Mouse (Mus musculus) liver, postnatal 0 days (tissue): ENCODE measurements around the gene Fbxo44. TPM values are rescaled to one million over a fixed set of nuclear protein-coding genes. Genes with fewer than 3 reads are reported as not detected.

ENCODE experiments used
- ATAC-seq: fragments of 200-750 bp; cut with Nextera tagmentation; 2 replicates; pipeline ENCODE4 v1.8.0; 2017; ENCODE audit warnings: mild to moderate bottlenecking, moderate library complexity
- DNase-seq: peaks from one replicate; pipeline ENCODE4 v3.0.0-alpha.2; 2016
- H3K27ac ChIP-seq: fragments of 300-500 bp; sonication (generic); 2 replicates; pipeline ENCODE4 v1.5.1; 2014; ENCODE audit warnings: antibody characterized with exemption, moderate library complexity, mild to moderate bottlenecking, low read depth
- H3K27me3 ChIP-seq: fragments of 300-500 bp; sonication (generic); 2 replicates; pipeline ENCODE4 v1.6.1; 2014; ENCODE audit warnings: low read length, control low read depth, mixed read lengths; ENCODE audit not compliant: insufficient read depth
- H3K36me3 ChIP-seq: fragments of 300-500 bp; sonication (generic); replicated peaks from 2 replicates; pipeline ENCODE4 v1.6.1; 2014; ENCODE audit warnings: mild to moderate bottlenecking, control low read depth, low read length, moderate library complexity, mixed read lengths; ENCODE audit not compliant: insufficient read depth
- H3K4me1 ChIP-seq: fragments of 300-500 bp; sonication (generic); 2 replicates; pipeline ENCODE4 v1.6.1; 2014; ENCODE audit warnings: antibody characterized with exemption, mild to moderate bottlenecking, control low read depth; ENCODE audit not compliant: insufficient read depth
- H3K4me2 ChIP-seq: fragments of 300-500 bp; sonication (generic); 2 replicates; pipeline ENCODE4 v1.6.1; 2014; ENCODE audit warnings: low read depth, mild to moderate bottlenecking, low read length, moderate library complexity, mixed read lengths
- H3K4me3 ChIP-seq: fragments of 300-500 bp; sonication (generic); 2 replicates; pipeline ENCODE4 v1.5.1; 2014; ENCODE audit warnings: low read depth, low read length
- H3K9ac ChIP-seq: fragments of 300-500 bp; sonication (generic); replicated peaks from 2 replicates; pipeline ENCODE4 v1.6.1; 2014; ENCODE audit warnings: mild to moderate bottlenecking, moderate library complexity
- H3K9me3 ChIP-seq: fragments of 300-500 bp; sonication (generic); 2 replicates; pipeline ENCODE4 v1.6.1; 2016; ENCODE audit warnings: mild to moderate bottlenecking, control low read depth, low read length, mixed read lengths
- CTCF ChIP-seq: sonication (generic); IDR thresholded peaks from 2 replicates; pipeline ENCODE4 v1.5.1; 2016; ENCODE audit warnings: antibody characterized with exemption, low read depth
- EP300 ChIP-seq: IDR thresholded peaks from 2 replicates; pipeline ENCODE4 v1.6.1; 2016; ENCODE audit warnings: antibody characterized with exemption, low read depth, mild to moderate bottlenecking
- WGBS: fragments of 180-500 bp; shearing (Covaris S2); extraction: QIAGEN DNeasy Blood & Tissue Kit; methylation state at CpG from one replicate; pipeline ENCODE4 v1.1.7; 2014; ENCODE audit not compliant: insufficient replicate concordance; 5-methylcytosine and 5-hydroxymethylcytosine counted together
- polyA plus RNA-seq: library from polyadenylated mRNA; unstranded; fragments of >200 nt; fragmentation: Nextera tagmentation; extraction: Ambion mirVana; gene quantifications from 2 replicates; pipeline ENCODE4 v1.2.1, GENCODE M21; 2015

The Fbxo44 gene
- polyA plus RNA-seq, 1 experiment from 2014 or later: 0.81 TPM

DNA sequence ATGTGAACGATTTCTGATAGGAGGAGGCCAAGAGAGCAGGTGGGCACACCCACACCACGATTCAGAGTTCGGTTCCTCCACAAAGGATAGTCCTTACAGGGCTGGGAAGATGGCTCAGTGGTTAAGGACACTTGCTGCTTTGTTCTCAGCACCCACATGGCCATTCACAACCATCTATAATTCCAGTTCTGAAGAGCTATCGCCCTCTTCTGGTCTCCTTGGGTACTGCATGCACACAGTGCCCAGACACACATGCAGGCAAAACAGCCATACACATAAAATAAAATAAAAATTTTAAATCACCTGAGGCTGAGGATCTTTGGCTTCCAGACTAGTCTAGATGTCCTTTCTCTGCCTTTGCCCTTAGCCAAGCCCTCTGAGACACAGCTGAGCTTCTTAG lies 42.9 kb downstream of the Fbxo44 start:
- Histone ChIP-seq H3K4me3 (no peak overlapping the region), H3K4me2 (no peak overlapping the region), H3K9me3 (0 out of 2 replicates have a peak, but pooled peaks cover 2% of the 10 kb centered on the region), H3K9ac (no peak overlapping the region), H3K36me3 (no peaks in the 10 kb centered on the region), H3K27me3 (peaks cover 12% of the 10 kb centered on the region; the same call in 1 of the 2 replicates), H3K4me1 (0 out of 2 replicates have a peak, but pooled peaks cover 3% of the 10 kb centered on the region), H3K27ac (no peak overlapping the region)
- no peak for TF ChIP-seq EP300
- TF ChIP-seq CTCF: peak; percentile 56
- ATAC-seq: no peak
- DNase-seq: no peak
- WGBS: 63% methylated on average over 4 of the region's 4 CpGs

DNA sequence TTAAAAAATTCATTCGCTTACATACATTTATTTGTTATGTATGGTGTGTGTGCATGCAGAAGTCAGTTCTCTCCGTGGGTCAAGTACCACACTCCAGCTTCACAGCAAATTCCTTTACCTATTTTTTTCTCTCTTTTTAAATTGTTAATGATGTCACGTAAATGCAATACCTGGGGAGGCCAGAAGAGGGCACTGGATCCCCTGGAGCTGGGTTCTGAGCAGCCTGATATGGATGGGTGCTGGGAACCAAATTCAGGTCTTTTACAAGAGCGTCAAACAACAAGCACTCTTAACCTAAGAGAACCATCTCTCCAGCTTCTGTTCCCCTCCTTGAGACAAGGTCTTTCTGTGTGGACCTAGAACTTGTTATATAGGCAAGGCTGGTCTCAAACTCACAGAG lies 43.6 kb downstream of the Fbxo44 start:
- no peak overlapping the region for H3K4me3 ChIP-seq
- ATAC-seq: no peak

DNA sequence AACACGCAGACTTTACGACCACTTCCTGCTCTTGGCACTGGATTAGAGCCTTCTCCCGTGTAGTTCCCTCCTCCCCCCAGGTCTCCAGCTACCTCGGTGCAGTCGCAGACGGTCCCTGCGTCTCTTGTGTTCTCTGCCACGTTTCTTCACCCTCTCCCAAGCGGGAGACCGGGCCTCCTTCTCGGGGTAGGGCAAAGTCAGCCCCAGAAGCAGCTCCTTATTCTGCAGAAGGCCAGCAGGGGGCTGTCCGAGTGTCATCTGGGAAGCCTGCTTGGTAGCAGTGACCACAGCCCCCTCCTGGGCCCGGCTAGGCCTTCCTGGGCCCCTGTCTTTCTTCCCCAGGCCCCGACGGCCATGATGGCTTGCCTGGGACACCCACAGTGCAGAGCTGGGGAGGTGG lies 44.8 kb downstream of the Fbxo44 start:
- no peak overlapping the region for H3K4me2 ChIP-seq
- WGBS: 6% methylated on average over 15 of the region's 15 CpGs

More for the DNA sequence above, 43.6 kb downstream of the Fbxo44 start:
- no peak overlapping the region for H3K4me2 ChIP-seq
- no peak overlapping the region for H3K27ac ChIP-seq
- peaks cover 12% of the 10 kb centered on the region; the same call in 1 of the 2 replicates for H3K27me3 ChIP-seq
- H3K4me1 ChIP-seq: 0 out of 2 replicates have a peak, but pooled peaks cover 3% of the 10 kb centered on the region
- TF ChIP-seq EP300 (no peak), CTCF (peak; percentile 40)
- WGBS: 76% methylated on average over 4 of the region's 4 CpGs
- no peaks in the 10 kb centered on the region for H3K36me3 ChIP-seq
- no peak overlapping the region for H3K9ac ChIP-seq
- 0 out of 2 replicates have a peak, but pooled peaks cover 2% of the 10 kb centered on the region for H3K9me3 ChIP-seq
- DNase-seq: no peak

DNA sequence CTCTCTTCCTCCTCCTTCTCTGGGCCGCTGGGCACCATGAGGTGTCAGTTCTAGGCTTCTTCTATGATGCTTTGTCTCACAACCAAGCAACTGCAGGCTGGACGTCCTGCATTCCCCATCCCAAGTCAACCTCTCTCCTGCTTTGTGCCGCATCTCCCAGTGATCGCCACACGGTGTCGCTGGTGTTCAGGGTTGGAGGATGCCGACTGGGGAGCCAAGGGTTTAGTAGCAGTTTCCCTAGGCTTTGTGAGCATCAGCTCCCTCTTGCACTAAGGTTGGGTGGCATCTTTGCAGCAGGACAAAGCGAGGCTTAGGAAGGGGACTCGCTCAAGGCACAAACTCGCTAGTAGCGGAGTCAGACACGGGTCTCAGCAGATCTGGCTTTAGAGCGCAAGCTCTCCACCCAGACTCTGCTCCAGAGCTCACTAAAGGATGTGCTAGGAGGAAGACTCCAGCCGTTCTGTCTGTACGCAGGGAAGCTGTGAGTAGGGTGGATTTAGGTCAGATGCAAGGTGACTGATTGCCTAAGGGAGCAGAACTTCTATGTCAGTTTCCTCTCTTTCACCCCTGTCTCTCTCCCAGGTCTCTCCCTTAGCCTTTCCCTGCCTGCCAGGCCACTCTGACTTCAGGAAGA lies 45.4 kb downstream of the Fbxo44 start:
- 0 out of 2 replicates have a peak, but pooled peaks cover 2% of the 10 kb centered on the region for H3K9me3 ChIP-seq
- H3K36me3 ChIP-seq: no peaks in the 10 kb centered on the region
- H3K4me2 ChIP-seq: no peak overlapping the region
- H3K9ac ChIP-seq: no peak overlapping the region
- ATAC-seq (peak; percentile 63), DNase-seq (peak; percentile 88)
- no peak overlapping the region for H3K4me3 ChIP-seq
- TF ChIP-seq EP300: no peak
- peak; percentile 99 for TF ChIP-seq CTCF
- no peak overlapping the region for H3K27ac ChIP-seq
- 0 out of 2 replicates have a peak, but pooled peaks cover 3% of the 10 kb centered on the region for H3K4me1 ChIP-seq
- peaks cover 12% of the 10 kb centered on the region; the same call in 1 of the 2 replicates for H3K27me3 ChIP-seq
- 7% methylated on average over 15 of the region's 15 CpGs for WGBS

More for the DNA sequence above, 44.8 kb downstream of the Fbxo44 start:
- DNase-seq (peak; percentile 38), ATAC-seq (no peak)
- Histone ChIP-seq H3K9me3 (0 out of 2 replicates have a peak, but pooled peaks cover 2% of the 10 kb centered on the region), H3K27me3 (peaks cover 12% of the 10 kb centered on the region; the same call in 1 of the 2 replicates), H3K36me3 (no peaks in the 10 kb centered on the region), H3K4me1 (0 out of 2 replicates have a peak, but pooled peaks cover 3% of the 10 kb centered on the region), H3K9ac (no peak overlapping the region), H3K4me3 (no peak overlapping the region), H3K27ac (no peak overlapping the region)
- peak; percentile 56 for TF ChIP-seq CTCF
- TF ChIP-seq EP300: no peak

DNA sequence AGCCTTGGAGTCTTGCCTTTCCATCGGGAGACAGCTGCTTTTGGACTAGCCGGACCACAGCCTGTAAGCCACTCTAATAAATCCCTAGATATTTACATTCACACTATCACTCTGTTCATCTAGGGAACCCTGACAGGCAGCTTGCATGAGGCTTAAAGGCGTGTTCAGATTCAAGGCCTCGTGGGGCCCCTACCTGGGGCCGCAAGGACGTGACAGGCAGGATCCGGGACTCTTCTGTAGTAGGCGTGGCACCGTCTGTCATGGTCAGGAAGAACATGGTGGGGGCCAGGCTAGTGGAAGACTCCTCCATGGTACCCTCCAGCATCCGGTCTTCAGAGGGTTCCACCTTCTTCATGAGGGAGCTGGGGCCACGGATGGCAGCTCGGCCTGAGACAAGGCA lies 47.8 kb downstream of the Fbxo44 start:
- Histone ChIP-seq H3K4me3 (no peak overlapping the region), H3K4me1 (0 out of 2 replicates have a peak, but pooled peaks cover 3% of the 10 kb centered on the region), H3K36me3 (no peaks in the 10 kb centered on the region), H3K27ac (no peak overlapping the region), H3K4me2 (no peak overlapping the region), H3K9me3 (0 out of 2 replicates have a peak, but pooled peaks cover 2% of the 10 kb centered on the region), H3K9ac (no peak overlapping the region), H3K27me3 (peaks cover 12% of the 10 kb centered on the region; the same call in 1 of the 2 replicates)
- no peak for ATAC-seq
- WGBS: 72% methylated on average over 12 of the region's 12 CpGs
- no peak for DNase-seq
- TF ChIP-seq EP300 (no peak), CTCF (no peak)

DNA sequence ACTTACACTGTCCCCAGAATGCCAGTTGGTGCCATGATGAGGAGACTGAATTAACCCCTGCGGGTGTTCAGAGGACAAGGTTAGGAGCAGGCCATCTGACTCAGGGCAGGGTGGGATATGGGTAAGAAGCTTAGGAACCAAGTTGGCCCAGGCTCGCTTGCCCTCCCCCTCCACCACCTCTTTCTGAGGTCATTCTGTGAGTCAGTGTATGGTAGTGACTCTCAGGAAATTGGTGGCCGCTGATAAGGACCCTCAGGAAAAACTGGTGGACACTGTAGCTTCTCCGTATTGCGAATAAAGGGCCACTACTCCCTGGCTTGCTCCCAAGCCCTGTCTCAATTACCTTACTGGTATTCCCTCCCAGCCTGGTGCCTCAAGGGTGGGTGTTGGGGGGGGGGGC lies 51.1 kb downstream of the Fbxo44 start:
- ATAC-seq (peak; percentile 57), DNase-seq (no peak)
- Histone ChIP-seq H3K27ac (no peak overlapping the region), H3K4me2 (no peak overlapping the region), H3K27me3 (0 out of 2 replicates have a peak, but pooled peaks cover 2% of the 10 kb centered on the region), H3K9me3 (no peaks in the 10 kb centered on the region), H3K9ac (no peak overlapping the region), H3K36me3 (no peaks in the 10 kb centered on the region), H3K4me3 (no peak overlapping the region), H3K4me1 (no peaks in the 10 kb centered on the region)
- WGBS: 28% methylated on average over 5 of the region's 5 CpGs
- no peak for TF ChIP-seq CTCF
- no peak for TF ChIP-seq EP300
